Mouse (Mus musculus): ENCODE measurements at regions not wholly inside any gene's neighbourhood (a gene's known extent, or its start where the extent isn't known, plus 50 kb on each side); places are given as distances from the start of the nearest gene placed in this dataset.

DNA sequence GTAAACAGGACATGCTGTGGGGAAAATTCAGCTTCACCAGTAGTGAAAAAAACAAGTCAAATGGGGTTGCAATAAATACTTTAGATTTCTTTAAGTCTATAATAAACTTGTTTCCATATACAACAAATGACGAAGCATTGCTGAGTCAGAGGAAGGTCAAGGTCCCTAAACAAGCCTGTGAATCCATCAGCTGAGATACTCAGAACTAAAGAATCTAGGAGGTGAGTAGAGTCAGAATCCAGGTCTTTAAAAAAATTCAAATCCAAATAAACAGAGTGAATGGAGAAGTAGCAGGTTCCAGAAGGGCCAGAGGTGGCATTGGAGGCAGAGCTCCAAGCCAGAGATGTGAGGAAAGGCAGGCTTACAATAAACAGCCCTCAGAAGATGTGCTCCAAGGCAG is 2301.1 kb upstream of the Gm7489 start:
- no peak for DNase-seq

DNA sequence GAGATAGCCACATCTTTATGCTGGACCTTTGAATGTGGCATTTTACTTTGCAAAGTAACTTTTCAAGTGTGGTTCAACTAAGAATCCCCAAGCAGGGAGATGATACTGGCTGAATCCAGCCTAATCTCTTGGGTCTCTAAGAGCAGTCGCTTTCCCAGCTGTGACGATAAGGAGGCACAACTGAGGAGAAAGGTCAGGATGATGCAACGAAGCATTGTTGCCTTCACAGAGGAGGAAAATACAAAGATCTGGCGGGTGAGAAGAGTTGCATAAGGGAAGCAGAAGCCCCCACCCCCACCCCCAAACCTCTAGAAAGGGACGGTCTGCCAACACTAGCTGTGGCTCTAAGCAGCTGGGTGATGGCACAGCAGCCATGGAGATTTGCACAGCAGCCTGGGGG is 2298.6 kb upstream of the Gm7489 start:
- no peak for DNase-seq

DNA sequence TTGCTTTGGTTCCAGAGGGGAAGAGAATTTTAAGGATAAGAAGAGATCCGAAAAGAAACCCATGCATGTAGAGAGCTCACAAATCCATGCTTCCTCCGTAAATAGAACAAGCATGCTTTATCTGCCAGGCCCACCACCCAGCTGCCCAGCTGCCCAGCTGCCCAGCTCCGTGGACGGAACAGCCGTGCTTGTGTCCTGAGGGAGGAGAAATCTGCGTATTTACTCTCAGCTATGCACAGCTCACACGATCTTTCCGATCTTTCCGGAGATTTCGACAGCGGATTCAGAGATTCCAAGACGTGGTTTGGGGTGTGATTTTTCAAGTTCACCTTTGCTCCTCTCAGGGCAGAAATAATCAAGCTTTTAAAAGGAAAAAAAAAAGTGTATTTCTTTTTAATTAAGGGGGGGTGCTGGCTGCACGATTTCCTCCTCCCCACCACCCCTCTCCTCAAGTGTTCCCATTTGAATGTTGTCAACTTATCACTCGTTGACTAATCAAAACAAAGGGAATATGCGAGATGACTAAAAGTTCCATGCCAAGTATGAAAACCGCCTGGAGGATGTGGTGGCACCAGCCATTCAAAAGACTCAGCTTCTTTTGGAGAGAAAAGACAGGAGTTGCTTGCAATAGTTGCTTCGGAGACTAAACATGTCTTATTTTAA is 2293.2 kb upstream of the Gm7489 start:
- DNase-seq: peak in 1 of 2 experiments; percentile 10

DNA sequence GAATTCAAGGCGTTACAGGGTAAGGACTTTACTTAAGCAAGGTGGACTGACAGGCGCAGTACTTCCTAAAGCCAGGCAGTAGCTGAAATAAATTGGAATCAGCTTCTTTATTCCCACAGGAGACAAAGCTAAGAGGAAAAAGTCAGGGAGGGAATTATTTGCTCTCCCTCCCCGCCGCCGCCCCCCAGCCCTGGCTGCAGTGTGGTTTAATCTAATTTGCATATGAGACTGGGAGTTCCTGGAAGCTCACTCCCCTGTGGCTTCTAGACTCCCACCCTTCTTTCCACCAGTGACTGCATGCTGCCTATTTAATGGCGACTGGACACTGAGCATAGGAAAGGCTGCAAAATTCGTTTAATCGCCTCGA is 2292.7 kb upstream of the Gm7489 start:
- DNase-seq: peak in 1 of 2 experiments; percentile 18

DNA sequence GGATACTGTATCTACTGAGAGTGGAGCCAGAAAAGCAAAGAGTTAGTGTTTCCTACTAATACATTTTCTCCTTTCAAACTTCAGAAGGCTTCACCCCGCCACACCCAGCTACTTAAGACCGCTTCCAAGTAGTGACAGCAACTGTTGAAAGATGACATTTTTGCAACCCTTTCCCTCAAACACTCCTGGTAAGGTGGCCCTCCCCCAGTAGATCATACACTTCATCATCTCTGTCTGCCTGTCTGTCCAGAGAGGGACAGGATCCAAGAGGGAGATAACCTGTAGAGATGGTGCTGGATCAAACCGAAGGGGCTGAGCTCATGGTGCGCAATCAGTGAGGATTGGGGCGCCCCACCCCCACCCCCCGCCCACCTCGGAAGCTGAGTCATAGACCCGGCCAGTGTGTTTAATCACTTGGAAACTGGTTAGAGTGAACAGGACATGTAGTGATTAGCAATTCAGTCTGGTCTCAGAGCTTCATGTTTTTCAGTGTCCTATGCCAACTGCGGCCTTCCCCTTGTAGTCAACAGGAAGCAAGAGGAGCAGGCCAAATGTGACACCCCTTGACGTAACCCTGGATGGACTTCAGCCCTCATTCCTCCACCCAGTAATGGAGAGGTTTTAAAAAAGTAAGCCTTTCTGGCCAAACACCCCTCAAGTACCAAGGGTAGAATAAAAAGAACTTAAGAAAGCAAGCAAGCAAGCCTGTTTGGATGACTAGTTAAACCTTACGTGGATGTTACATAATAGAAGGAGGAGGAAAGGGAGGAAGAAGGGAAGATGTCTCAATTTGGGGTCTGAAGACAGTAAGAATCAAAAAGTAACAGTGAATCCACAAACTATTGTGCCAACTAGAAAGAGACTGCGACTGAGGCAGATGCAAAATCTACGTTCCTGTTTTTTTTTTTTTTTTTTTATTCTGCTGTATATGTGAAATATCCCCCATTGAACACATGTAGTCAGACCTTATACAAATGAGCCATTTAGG is 2291.9 kb upstream of the Gm7489 start:
- DNase-seq: peak; percentile 13 to 15

DNA sequence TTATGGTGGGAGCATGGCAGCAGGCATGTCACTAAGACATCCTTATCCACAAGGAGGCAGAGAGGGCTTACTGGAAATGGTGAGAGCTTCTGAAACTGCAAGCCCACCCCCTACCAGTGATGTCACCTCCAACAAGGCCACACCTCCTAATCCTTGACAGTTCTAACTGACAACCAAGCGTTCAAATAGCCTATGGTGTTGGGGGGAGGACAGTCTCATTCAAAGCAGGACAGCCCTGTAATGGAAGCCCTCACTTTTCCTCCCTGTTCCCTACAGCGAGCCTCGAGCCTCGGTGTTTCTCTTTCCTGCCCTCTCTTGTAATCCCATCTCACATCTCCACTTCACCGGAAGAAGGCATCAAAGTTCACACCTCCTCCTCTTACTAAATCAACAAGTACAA is 2290.6 kb upstream of the Gm7489 start:
- DNase-seq: no peak

DNA sequence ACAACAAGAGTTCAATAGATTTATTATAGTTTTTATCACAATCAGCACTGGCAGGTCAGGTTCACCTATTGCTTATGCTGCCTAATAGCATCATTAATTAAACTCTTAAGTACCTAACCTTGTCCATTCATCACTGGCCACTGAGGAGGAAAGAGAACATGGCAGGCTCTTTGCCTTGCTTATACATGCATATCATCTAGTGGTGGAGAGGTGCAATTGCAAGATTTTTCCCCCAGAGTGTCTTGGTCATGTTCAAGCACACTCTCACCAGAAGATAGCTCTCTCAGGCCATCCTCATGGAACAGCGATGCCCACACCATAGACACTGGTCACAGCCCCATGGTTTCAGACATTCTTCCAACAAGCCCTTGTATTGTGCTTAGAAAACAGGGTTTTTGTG is 2289.1 kb upstream of the Gm7489 start:
- DNase-seq: peak; percentile 8 to 22

DNA sequence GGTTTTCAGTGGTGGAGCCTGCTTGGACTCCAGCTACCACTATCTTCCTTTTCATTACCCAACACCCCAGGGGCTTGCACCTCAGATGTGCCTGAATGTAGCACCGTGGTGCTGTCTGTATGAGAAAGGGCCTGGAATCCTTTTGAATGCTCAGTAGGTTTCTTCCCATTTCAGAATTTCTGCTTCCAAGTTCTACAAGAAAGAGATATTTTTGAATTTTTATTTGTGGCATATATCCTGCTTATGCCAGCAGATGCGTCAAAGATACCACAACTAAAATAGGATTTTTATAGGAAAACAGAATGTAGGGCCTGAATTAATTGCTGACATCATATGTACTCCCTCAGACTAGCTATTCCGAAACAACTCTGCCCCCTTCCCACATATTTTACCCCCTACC is 2286.9 kb upstream of the Gm7489 start:
- DNase-seq: no peak

DNA sequence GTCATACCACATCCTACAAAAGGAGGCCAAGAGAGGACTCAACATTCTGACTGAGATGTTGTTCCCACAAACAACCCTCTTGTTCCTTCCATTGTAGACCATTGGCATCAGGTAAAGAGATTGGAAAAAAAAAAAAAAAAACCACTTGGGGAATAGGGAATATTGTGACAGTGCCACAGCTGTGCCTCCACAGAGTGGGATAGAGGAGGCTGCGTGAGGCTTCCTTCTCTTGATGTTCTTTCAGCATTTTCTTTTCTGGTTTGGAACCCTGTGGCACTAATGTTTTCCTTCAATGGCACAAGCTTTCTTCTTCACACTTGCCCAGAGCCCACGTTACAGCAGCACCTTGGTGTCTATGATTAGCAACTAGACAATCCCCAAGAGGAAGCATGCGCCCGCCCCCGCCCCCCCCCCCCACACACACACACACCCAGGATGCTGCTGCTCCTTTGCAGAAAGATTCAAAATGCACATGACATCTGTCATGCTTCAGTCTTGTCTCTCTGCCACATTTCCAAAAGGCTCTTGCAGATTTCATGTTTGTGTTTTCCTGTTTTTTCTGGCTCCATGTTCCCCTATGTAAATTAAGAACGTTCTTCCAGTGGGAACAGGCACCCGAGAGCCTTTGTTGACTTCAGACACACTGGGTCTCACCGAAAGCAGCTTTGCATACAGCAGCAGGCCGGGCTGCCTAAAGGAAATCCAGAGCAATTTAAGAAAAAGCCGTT is 2283.4 kb upstream of the Gm7489 start:
- peak; percentile 8 to 10 for DNase-seq

DNA sequence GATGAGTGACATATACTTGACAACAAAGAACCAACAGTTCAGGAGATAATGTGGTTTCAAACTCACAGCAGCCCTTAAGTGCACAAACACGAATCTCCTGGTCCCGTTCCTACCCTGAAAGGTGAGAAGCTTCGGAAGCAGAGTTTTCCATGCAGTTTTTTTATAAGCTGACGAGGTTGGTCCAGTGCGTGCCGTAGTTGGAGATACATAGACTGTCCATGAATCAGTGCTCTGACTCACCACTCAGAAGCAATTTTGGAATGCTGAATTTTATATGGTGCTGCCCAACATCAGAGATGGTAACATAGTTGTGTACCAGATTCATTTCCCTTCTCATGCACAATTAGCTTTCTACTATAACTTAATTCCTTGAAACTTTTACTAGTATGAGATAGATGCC is 2263.3 kb upstream of the Gm7489 start:
- DNase-seq: no peak

DNA sequence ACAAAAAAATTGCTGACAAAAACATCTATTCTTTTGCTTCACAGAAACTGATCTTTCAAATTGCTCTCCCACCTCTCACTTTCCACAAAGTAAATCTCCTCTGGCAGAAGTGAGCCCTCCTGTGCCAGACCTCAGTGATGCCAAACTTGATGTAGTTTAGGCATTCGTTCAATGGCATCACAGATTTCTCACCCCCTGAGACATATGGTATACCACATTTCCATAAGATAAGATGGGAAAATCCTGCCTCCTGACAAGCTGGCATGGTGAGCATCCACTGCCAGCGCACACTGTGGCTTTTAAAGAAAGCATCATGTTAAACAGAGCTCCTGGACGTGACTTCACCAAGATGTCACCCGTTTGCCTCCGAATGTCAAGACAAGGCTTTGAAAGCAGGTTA is 2257.2 kb upstream of the Gm7489 start:
- no peak for DNase-seq

DNA sequence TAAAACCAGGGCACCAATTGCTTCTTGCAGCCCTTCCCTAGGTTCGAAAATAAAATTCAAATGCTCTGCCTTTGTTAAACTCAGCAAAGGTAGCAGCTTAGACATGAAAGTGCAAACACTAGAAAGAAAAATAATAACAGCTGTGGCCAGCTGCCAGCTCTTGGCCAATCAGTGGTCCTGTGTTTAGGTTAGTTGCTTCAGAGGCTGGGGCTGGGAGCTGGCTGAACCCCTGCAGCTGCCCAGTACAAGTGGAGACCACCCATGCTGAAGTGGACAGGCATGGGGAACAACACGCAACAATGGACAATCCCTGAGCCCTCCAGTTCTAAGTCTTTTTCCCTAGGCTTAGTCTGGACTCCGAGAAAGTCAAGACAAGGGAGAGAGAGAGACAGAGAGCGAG is 2256.2 kb upstream of the Gm7489 start:
- no peak for DNase-seq

DNA sequence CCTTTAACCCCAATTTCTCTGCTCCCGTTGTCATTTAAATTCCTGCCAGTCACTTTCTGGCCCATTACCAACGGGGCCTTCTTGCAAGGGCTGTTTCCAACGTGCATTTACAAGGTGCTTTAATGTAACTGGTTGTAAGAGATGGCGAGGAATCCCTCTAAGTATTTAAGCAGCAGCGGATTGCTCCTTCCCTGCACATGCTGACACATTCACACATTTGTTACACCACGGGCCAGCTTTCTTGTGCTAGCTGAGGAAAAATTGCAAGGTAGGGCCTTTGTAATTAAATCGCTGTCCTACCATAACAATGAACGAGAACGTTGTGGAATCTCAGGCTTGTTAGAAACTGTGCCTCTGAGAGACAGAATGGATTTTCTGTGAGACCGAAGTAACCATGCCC is 2252.8 kb upstream of the Gm7489 start:
- no peak for DNase-seq

DNA sequence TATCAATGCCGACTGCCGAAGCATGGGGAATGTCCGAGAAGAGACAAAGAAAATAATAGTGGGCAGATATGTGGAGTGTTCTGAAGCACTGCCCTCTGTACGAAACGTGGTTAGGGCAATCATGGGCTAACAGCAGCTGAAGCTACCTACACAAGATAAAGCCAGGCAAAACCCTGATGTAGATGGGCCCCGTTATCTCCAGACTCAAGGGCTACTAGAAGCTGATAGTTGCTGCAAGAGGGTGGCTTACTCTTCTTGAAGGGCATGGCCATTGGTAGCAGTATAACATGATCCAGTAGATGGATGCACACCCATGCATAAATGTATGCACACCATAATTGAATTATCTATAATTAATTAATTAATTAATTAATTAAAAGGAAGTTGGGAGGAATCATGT is 2251.6 kb upstream of the Gm7489 start:
- DNase-seq: no peak

DNA sequence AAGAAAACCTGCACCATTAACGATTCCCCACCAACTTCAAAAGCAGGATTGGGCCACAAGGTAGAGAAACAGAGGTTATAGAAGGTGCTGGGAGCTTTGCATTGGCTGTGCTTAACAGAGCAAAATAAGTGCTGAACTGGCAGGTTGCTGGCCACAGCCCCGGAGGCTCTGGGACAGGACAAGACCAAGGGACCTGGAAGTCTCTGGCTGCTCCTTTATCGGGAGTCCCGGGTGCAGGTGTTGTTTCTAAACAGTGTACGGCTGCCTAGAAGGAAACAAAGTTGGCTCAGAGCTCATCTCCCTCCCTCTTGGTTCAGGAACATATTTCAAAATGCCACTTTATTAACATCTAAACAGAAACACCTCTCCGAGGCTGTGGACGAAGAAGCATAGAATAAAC is 2250.0 kb upstream of the Gm7489 start:
- DNase-seq: peak; percentile 40 to 51

DNA sequence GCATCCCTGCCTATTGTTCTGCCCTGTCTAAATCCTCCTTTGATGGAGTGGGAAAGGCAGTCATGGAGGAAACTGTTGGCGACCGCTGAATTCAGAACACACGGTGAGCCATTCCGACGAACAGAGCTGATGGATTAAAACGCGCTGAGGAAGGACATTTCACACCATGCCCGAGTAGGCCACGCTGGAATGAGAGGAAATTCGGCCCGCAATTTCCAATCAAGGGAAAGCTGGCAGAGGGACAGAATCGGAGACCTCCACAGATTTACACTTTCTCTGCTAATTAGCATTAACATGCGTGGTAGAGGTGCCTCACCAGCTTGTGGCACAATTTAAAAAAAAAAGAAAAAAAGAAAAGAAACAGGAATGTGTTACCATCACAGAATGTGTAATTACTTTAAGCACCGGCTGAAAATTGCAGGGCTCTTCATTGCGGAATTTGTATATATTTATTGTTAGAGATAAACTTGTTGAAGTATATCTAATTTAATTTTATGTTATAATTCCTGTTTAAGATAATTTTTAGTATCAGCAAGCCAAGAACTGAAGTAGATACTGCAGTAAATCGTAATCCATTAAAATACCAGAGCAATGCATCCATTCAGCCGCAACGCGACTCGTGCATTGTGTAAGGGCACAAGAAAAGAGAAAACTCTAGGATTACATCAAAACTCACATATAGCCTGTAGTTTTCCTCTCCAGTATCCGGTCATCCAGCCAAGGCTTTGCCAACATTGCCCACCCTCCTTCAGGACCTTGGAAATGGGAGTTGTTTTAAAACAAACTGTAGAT is 2249.4 kb upstream of the Gm7489 start:
- peak; percentile 58 to 62 for DNase-seq

DNA sequence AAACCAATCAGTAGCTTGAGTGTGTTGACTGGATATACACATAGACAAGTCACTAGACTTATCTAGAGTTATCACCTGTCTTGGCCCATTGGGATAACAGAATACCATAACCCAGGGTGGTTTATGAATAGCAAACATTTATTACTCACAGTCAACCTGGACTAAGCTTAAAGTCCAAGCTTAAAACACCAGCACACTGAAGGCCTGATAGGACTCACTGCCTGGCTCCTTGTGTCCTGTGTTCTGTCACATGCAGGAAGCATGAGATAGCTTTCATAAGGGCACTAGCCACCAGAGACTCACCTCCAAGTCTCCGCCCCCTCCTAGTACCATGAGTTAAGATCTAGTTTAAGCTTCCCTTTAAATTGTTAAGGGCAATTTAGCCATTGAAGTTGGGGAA is 2247.1 kb upstream of the Gm7489 start:
- no peak for DNase-seq

DNA sequence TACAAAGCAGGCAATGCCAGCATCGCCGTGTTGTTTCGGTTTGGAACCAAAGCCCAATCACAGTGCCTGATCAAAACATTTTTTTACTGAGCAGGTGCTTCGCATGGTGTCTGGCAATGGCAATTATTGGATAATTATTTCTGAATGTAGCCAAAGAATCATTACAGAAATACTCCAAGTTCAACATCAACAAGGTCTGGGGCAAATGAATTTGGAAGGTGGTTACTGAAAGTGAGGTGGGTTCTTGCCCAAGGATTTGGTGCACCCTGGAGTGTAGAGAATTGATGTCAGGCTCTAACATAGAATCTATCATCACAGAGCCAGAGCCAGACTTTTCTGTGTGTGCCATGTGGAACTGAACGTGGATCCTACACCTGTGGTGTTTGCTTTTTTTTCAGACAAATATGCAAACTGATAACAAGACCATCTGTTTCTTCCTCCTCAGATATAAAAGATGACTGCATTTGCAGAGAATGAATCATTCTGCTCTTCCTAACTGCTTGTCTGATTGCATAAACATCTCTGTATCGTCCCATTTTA is 2240.9 kb upstream of the Gm7489 start:
- peak; percentile 46 to 69 for DNase-seq

DNA sequence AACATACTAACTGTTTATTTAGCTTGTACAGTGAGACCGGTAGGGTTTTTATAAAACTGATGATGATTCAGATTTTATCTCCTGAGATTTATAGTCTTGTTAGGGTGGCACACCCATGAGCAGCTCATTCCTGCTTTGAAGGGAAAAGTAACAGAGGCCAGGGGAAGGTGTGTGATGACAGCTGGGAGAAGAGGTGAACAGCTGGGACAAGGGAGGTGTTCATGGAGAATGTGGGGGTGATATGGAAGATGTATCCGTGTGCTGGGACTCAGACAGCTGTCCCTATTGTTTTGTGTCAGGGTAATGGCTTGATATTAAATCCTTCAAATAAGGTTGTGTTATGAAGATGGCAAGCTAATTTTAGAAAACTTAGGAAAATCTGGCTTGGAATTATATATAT is 2238.4 kb upstream of the Gm7489 start:
- DNase-seq: no peak

DNA sequence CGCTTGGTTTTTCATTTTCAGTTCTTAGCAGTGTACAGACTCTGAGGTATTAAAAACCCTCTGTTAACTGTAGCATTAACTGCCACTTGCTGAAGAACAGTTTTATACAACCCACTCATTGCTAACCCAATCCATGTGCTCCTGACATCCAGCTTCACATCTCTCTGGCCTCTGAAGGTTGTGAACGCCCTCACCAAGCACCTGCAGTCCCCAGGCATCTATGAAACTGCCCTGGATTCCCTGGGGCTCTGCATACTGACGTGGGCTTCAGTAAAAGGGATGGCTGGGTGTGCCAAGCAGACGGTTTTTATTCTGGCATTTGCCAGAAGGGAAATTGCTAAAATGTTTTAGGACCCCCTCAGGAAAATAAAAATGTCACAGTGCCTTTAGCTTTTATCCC is 2232.2 kb upstream of the Gm7489 start:
- no peak for DNase-seq

DNA sequence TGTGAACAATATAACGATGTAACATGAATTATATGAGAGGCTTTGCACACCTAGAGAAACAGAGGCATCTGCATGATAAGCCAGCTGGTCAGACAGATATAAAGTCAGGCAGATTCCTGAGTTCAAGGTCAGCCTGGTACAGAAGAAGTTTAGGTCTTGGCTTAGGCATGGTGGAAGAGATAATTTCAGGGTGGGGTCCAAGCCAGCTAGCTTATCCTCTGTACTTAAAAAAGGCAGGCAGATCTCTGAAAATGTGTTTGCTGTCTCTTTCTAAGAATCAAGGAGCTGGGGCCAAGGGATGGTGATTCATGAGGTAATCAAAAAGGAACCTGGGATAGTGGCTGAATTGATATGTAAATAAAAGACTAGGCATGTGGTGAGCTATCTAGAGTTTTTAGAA is 2227.1 kb upstream of the Gm7489 start:
- no peak for DNase-seq

DNA sequence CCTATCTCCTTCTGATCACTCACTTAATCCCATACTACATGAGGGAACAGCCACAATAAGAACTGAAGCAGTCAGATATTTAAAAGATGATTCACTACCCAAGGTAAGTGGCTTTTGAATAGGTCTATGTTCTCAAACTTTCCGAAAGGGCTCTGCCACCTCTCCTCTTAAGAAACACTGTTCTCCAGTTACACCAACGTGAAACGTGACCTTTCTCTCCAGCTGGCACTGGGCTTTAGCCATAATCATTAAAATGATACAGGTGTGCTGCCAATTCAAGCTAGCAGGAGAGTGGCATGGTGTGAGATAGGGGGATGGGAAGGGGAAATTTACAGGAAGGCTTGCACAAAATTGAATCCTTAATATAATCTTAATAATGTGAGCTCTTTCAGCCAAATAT is 2216.4 kb upstream of the Gm7489 start:
- DNase-seq: no peak
